Mouse (Mus musculus) testis, adult 2 months (tissue): ENCODE data around the gene Scg5. TPM values are rescaled to one million over a fixed set of nuclear protein-coding genes. Genes with fewer than 3 reads are reported as not detected.

Experiments used
- H3K27ac ChIP-seq: fragments of 200-500 bp; 2 replicates; pipeline ENCODE4 v1.5.1; 2012; ENCODE audit warnings: low read depth, low read length; ENCODE audit not compliant: control insufficient read depth, insufficient read depth
- H3K27me3 ChIP-seq: fragments of 200-500 bp; 2 replicates; pipeline ENCODE4 v1.6.1; 2012; ENCODE audit warnings: mild to moderate bottlenecking, low read length, moderate library complexity; ENCODE audit not compliant: control insufficient read depth, insufficient read depth
- H3K36me3 ChIP-seq: fragments of 200-500 bp; 2 replicates; pipeline ENCODE4 v1.6.1; 2012; ENCODE audit warnings: mild to moderate bottlenecking, low read length; ENCODE audit not compliant: control insufficient read depth, insufficient read depth
- H3K4me1 ChIP-seq: fragments of 200-500 bp; 2 replicates; pipeline ENCODE4 v1.6.1; 2012; ENCODE audit warnings: low read length; ENCODE audit not compliant: control insufficient read depth, insufficient read depth
- H3K4me3 ChIP-seq: fragments of 200-500 bp; 2 replicates; pipeline ENCODE4 v1.5.1; 2012; ENCODE audit warnings: low read depth, mild to moderate bottlenecking, low read length, moderate library complexity, mixed read lengths; ENCODE audit not compliant: control insufficient read depth
- CTCF ChIP-seq: fragments of 200-500 bp; IDR thresholded peaks from 2 replicates; pipeline ENCODE4 v1.5.1; 2012; ENCODE audit warnings: low read depth, mild to moderate bottlenecking, inconsistent platforms, low read length, moderate library complexity; ENCODE audit not compliant: control insufficient read depth, insufficient read depth, insufficient replicate concordance
- POLR2A ChIP-seq: fragments of 200-500 bp; IDR thresholded peaks from 2 replicates; pipeline ENCODE4 v1.6.1; 2012; ENCODE audit warnings: low read depth, mild to moderate bottlenecking, inconsistent platforms, low read length, moderate library complexity; ENCODE audit not compliant: control insufficient read depth
- polyA plus RNA-seq: library from polyadenylated mRNA; depleted of rRNA; stranded (reverse); fragments of >200 nt; gene quantifications from 2 replicates; pipeline ENCODE4 v1.2.3, GENCODE M21; 2012

The Scg5 gene
- polyA plus RNA-seq, 1 experiment: 1.0 TPM

DNA sequence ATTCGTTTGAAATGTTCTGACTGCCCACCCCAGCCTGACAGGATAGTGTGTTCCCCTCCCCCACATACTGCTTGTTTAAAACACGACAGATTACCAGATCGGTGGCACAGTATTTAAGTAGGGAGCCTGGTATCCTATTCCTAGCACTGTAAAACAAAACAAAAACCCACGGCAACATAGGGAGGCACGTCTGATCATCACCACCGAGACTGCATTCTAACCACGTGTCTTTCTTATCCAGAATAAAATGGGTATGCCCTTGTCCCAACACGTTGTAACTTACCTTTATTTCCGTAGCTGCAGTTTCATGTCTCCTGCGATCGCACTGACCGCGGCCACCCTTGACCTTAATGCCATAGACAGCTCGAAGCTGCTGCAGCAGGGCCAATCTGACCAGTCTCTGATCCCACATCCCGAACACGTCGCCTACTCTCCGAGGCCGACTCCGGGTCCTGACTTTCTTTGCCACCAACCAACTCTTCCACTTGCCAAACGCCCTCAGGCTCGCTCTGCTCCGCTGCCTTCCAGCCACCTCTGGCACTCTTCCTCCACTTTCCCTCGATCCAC lies 18.8 kb upstream of the Scg5 start:
- Histone ChIP-seq H3K27me3 (no peaks in the 10 kb centered on the region), H3K36me3 (peaks cover 3% of the 10 kb centered on the region), H3K4me1 (peaks cover 6% of the 10 kb centered on the region), H3K4me3 (peak overlapping the region; percentile 96), H3K27ac (peak overlapping the region; percentile 92)
- no peak for TF ChIP-seq CTCF
- no peak for TF ChIP-seq POLR2A

DNA sequence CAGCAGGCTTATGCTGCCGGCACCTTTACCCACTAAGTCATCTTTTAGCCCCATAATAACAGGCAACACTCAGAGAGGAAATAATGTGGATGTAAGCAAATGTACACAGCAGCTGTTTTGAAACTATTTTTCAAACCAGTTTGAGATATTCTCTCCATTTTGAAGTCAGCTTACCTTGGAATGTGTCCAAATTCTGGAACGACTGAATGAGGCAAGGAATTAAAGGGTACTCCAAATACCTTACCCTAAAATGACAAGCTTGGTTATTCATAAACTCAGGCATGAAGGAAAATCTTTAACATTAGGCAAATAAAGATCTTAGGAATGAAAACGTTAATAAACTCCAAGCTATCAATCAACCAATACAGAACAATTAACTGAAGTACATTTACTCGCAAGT lies 16.2 kb upstream of the Scg5 start:
- TF ChIP-seq POLR2A (no peak), CTCF (no peak)
- Histone ChIP-seq H3K27me3 (no peaks in the 10 kb centered on the region), H3K27ac (no peak overlapping the region), H3K36me3 (peaks cover 3% of the 10 kb centered on the region), H3K4me3 (no peak overlapping the region), H3K4me1 (peaks cover 6% of the 10 kb centered on the region)

DNA sequence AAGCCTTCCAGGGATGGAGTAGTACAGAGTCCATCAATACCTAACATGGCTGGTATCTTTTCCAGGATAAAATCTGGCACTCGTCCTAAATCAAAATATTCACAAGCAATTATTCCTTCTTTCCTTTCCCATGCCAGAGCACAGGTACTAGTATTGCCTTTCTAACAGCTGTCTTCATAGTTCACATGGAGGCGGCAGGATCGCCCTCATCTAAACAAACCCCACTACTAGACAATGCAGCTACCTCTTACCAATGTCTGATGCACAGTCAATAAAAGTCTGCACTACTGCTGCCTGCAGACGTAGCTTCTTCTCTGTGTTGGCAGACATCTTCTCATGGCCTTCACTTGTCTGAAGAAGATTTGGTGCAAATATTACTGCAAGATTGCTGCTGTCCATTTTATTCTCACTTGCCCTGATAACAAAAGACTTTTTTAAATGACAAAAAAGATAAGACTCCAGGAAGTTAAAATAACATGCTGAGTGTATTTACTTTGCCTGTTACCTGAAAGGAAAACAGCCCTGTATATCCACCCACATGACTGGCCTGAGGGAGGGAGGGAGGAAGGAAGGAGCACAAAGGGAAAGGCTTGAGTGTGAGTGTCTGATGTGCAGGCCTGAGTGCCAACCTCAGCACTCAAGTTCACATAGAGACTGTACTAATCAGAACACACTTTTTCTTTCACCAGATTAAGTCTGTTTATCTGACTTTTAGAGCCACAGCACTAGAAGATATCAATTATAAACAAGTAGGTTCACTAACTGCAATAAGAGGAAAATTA lies 12.9 kb upstream of the Scg5 start:
- Histone ChIP-seq H3K4me3 (no peak overlapping the region), H3K27me3 (no peaks in the 10 kb centered on the region), H3K4me1 (no peaks in the 10 kb centered on the region), H3K36me3 (peaks cover 3% of the 10 kb centered on the region), H3K27ac (no peak overlapping the region)
- no peak for TF ChIP-seq POLR2A

DNA sequence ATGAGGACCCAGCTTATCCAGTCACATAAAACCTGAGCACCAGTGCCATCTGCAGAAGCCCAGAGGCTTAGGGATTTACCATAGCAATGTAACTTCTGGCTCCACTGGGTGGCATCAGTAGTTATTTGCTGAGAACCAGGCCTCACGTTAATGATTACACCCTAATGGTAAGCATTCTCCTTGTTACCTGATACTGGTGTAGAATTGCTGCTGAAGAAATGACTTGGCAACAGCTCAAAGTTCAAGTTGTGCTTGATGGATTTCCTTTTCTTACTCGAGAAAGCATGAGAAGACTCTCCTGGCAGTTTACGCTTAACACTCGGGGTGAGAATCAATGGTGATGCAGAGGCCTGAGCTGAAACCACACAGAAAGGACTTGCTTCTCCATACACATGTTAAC lies 10.6 kb upstream of the Scg5 start:
- Histone ChIP-seq H3K27me3 (no peaks in the 10 kb centered on the region), H3K4me1 (no peaks in the 10 kb centered on the region), H3K36me3 (peaks cover 1% of the 10 kb centered on the region; the same call in 1 of the 2 replicates), H3K27ac (no peak overlapping the region), H3K4me3 (no peak overlapping the region)
- TF ChIP-seq POLR2A (no peak), CTCF (no peak)

DNA sequence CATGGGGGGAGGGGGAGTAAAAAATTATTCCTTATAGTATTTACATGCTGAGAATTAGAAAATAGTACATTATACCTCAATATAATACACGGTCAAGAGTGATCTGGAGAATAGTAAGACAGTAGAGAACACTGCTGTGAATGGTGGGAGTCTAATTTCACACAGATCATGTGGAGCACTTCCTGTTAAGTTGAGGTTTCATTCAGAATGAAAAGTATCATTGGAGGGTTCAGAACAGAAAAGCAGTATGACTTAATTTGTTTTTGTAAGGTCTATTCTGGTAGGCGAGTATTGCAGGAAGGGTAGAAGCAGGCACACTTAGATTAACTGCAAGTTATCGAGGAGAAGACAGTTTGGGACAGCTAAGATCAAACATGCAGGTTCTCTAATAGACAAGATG lies 6.3 kb upstream of the Scg5 start:
- H3K4me1 ChIP-seq: no peaks in the 10 kb centered on the region
- no peak overlapping the region for H3K4me3 ChIP-seq
- TF ChIP-seq CTCF (no peak), POLR2A (no peak)
- H3K36me3 ChIP-seq: no peaks in the 10 kb centered on the region; the same call in 1 of the 2 replicates
- H3K27ac ChIP-seq: no peak overlapping the region
- no peaks in the 10 kb centered on the region for H3K27me3 ChIP-seq

DNA sequence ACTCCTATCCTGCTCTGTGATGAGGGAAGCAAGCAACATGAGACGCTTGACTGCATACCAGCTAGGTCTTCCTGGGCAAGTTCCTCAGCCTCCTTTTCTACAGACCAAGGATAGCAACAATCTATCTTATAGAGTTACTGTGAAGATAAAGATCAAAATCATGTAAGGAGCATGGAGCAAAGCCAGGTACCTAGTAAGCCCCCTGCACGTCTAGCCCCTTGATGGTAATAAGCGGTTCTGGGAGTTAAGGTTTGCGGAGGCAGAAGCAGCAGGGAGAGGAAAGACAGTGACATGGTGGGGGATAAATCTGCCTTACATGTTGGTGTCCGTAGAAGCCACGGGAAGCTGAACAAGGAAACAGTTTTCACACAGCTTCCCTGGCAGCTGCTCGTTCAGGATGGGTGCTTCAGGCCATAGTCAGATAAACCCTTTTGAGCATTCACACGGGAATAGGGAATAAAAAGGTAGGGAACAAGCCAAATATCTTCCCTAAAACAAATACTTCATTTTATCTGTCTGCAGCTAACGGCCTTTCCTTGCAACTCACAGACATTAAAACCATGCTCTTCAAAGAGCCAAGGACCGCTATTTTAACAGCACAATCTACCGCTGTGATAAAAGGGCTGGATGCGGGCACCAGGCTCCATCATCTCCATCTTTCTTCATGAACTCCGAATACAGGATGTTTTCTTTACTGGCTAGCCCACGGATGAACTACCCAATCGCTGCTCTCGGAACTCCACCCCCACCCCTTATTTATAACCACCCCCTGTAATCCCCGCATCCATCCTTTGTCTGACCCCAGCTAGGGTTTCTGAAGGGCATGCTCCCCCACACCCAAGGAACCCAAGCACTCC lies 607 bp downstream of the Scg5 start:
- Histone ChIP-seq H3K36me3 (no peaks in the 10 kb centered on the region), H3K4me1 (peaks cover 9% of the 10 kb centered on the region), H3K27me3 (no peaks in the 10 kb centered on the region), H3K27ac (no peak overlapping the region), H3K4me3 (peak overlapping the region; percentile 53)
- TF ChIP-seq CTCF: no peak
- no peak for TF ChIP-seq POLR2A

DNA sequence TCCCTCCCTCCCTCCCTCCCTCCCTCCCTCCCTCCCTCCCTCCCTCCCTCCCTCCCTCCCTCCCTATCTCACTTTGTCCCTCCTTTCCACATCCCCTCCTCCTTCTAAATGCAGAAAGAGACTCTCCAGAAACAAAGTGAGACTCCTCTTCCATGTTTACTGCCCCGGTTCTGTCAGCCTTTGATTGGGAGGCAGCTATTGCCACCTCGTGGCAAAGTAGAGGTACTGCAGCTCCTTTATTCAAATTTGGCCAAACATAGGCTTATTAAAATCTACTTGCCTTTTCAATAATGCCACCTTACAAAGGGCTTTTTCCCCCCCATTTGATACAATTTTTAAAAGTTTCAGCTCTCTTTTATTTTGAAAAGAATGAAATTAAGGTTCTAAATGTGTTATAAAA lies 5.0 kb downstream of the Scg5 start:
- Histone ChIP-seq H3K36me3 (no peaks in the 10 kb centered on the region), H3K27ac (no peak overlapping the region), H3K27me3 (no peaks in the 10 kb centered on the region), H3K4me3 (no peak overlapping the region), H3K4me1 (peaks cover 4% of the 10 kb centered on the region)
- peak; percentile 44; the same call in 1 of the 2 replicates for TF ChIP-seq CTCF
- no peak for TF ChIP-seq POLR2A
